Mouse (Mus musculus): ENCODE measurements at regions not wholly inside any gene's neighbourhood (a gene's known extent, or its start where the extent isn't known, plus 50 kb on each side); places are given as distances from the start of the nearest gene placed in this dataset.

GRCm38 (mm10) chr14:37208256-37208655 lies 73.2 kb upstream of the Ghitm start:
- TF ChIP-seq CTCF (IDR thresholded peaks at IDR 0.05; ENCODE audit: borderline replicate concordance, insufficient read depth, low read depth, low read length) (no peak), POLR2A (IDR thresholded peaks at IDR 0.05; ENCODE audit: borderline replicate concordance, insufficient read depth, low read length) (no peak)
